ENCODE assay signal across 9 mouse cellular contexts in the genomic region with DNA sequence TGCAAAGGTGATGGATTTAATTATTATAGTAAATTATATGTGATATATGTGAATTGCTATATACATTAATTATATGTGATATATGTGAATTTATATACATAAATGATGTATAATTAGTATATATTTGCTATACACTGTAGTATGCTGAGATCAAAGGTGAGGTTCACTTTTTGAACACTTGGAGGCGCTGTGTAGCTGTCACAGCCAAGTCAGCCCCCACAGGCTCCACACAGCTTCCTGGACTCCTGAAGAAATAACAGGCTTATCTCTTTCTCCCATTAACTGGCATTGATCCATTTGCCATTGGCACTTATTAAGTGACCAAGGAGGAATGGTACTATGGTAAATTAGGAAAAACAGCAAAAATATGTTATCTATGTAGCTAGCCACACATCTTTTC.
A peak's percentile ranks its signal among the peaks of the same experiment; 100 is the strongest.
DNase-seq lines count a peak whose midpoint lies in the region; ATAC-seq and TF ChIP-seq lines count a peak whose summit lies in the region.
"Had no signal": no experiment of that assay in that cellular context is flagged by ENCODE, and none has a peak within 500 bp of the region (broad histone marks: within the 10 kb centered on the region; RNA-seq: fewer than 3 reads in every experiment).

No protein-coding gene starts in this region.

- H3K9me3 ChIP-seq in embryonic facial prominence, embryonic 10.5 days, result no peaks in the 10 kb centered on the region
- H3K9me3 ChIP-seq: liver, embryonic 15.5 days had no signal

- WGBS in lung, adult 2 months, result 38% methylated on average over 1 of the region's 1 CpGs
- WGBS in embryonic facial prominence, embryonic 10.5 days, result 29% methylated on average over 1 of the region's 1 CpGs

- TF ChIP-seq CTCF in lung, adult 2 months (IDR thresholded peaks at IDR 0.05; ENCODE audit: insufficient read depth, low read length), result peak; percentile 31; the same call in 1 of the 2 replicates

- no peaks in the 10 kb centered on the region for H3K36me3 ChIP-seq in embryonic facial prominence, embryonic 10.5 days (replicated peaks)
- H3K36me3 ChIP-seq: liver, embryonic 15.5 days had no signal

- TF ChIP-seq POLR2A in lung, adult 2 months (IDR thresholded peaks at IDR 0.05; ENCODE audit: borderline replicate concordance, extremely low read depth, low read depth, low read length), result no peak

- no peak overlapping the region for H3K4me3 ChIP-seq in lung, adult 2 months (replicated peaks; ENCODE audit: extremely low read depth, low read depth, low read length)
- no peak overlapping the region for H3K4me3 ChIP-seq in embryonic facial prominence, embryonic 10.5 days
- H3K4me3 ChIP-seq: liver, embryonic 15.5 days had no signal

- DNase-seq in adrenal gland, postnatal 14 days, result peak; percentile 40
- DNase-seq in adrenal gland, adult 2 months, result no peak
- DNase-seq in lung, adult 2 months, result no peak
- DNase-seq in lung, postnatal 25 days (ENCODE audit: low spot score), result no peak
- peak; percentile 43 for DNase-seq in embryonic facial prominence, embryonic 10.5 days (ENCODE audit: low spot score)
- DNase-seq in lung, postnatal 36 days, result peak; percentile 7

- H3K27me3 ChIP-seq in embryonic facial prominence, embryonic 10.5 days (replicated peaks; ENCODE audit: low read depth, poor library complexity, severe bottlenecking), result no peaks in the 10 kb centered on the region
- H3K27me3 ChIP-seq: liver, embryonic 15.5 days had no signal

- no peaks in the 10 kb centered on the region for H3K4me1 ChIP-seq in lung, adult 2 months (ENCODE audit: control insufficient read depth, insufficient read depth, low read length)
- peaks cover 3% of the 10 kb centered on the region; the same call in 1 of the 2 replicates for H3K4me1 ChIP-seq in embryonic facial prominence, embryonic 10.5 days
- H3K4me1 ChIP-seq: liver, embryonic 15.5 days had no signal

- H3K27ac ChIP-seq in embryonic facial prominence, embryonic 10.5 days (replicated peaks), result no peak overlapping the region
- H3K27ac ChIP-seq: liver, embryonic 15.5 days had no signal

- no peak for ATAC-seq in CD4-positive, CD25-positive, alpha-beta regulatory T cell, adult 4 months
- ATAC-seq in erythroid progenitor cell, adult 5-6 weeks (replicated peaks; ENCODE audit: low FRiP score, poor library complexity, severe bottlenecking), result no peak

Comparison
In these comparisons a context has a peak if more than half of its experiments do, and no peak if none do; other contexts are left out.
1. DNase-seq: peak in adrenal gland, postnatal 14 days (single experiment), embryonic facial prominence, embryonic 10.5 days (single experiment) and lung, postnatal 36 days (single experiment); none in adrenal gland, adult 2 months (single experiment), lung, adult 2 months (single experiment) and lung, postnatal 25 days (single experiment).